In the genomic region with DNA sequence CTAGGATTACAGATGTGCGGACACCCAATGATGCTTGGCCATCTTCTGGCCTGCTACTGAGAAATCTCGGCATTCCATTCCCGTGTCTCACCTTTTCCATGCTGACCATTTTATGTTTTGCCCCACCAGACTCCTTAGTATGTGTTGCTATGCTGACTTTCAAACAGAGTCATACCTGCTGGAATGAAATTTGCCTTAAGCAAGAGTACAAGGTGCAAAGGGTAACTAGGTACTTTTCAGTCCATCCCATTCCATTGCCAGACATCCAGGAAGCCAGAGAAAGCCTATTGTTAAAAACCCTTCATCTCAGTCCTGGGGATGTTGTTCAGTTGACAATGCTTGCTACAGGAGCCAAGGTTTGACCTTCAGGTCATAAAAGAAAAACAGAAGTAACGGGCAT, we compare ENCODE assay signal across 22 mouse cellular contexts.
"Had no signal": no experiment of that assay in that cellular context is flagged by ENCODE, and none has a peak within 500 bp of the region (broad histone marks: within the 10 kb centered on the region; RNA-seq: fewer than 3 reads in every experiment).

No protein-coding gene starts in this region.

- H3K4me3 ChIP-seq: layer of hippocampus, adult 2 months; limb, embryonic 10.5 days; limb, embryonic 13.5 days; midbrain, embryonic 13.5 days; myocyte; neural tube, embryonic 13.5 days had no signal

- H3K27ac ChIP-seq: kidney, postnatal 0 days; layer of hippocampus, adult 2 months; limb, embryonic 10.5 days; limb, embryonic 13.5 days; liver, embryonic 14.5 days; macrophage; midbrain, embryonic 13.5 days; neural tube, embryonic 13.5 days; stomach, postnatal 0 days had no signal

- H3K4me1 ChIP-seq: limb, embryonic 10.5 days; limb, embryonic 13.5 days; midbrain, embryonic 13.5 days; neural tube, embryonic 13.5 days had no signal

- H3K4me2 ChIP-seq: limb, embryonic 13.5 days; liver, embryonic 11.5 days; lung, embryonic 14.5 days; midbrain, embryonic 13.5 days; neural tube, embryonic 13.5 days had no signal

- H3K27me3 ChIP-seq: limb, embryonic 13.5 days; midbrain, embryonic 13.5 days; neural tube, embryonic 13.5 days had no signal

- H3K36me3 ChIP-seq: limb, embryonic 10.5 days; limb, embryonic 13.5 days; midbrain, embryonic 13.5 days; neural tube, embryonic 13.5 days had no signal

- DNase-seq: layer of hippocampus, adult 9-11 months; liver, postnatal 0 days; lung, embryonic 14.5 days; retina, postnatal 1 day; right cerebral cortex, postnatal 25 days; thymus, adult 2 months; thymus, postnatal 14 days; thymus, postnatal 4 days had no signal

- H3K9me3 ChIP-seq: limb, embryonic 10.5 days; limb, embryonic 13.5 days; midbrain, embryonic 13.5 days had no signal

- H3K9ac ChIP-seq: limb, embryonic 13.5 days; liver, embryonic 14.5 days; liver, postnatal 0 days; lung, embryonic 14.5 days; midbrain, embryonic 13.5 days; neural tube, embryonic 13.5 days had no signal

- ATAC-seq: hindbrain, embryonic 16.5 days; liver, postnatal 0 days; lung, postnatal 0 days; midbrain, embryonic 13.5 days; midbrain, embryonic 16.5 days had no signal
